8 mouse cellular contexts compared by ENCODE assay signal in genomic region chr4:129377601-129378390, GRCm38 (mm10). TPM values are rescaled to one million over a fixed set of nuclear protein-coding genes. Genes with fewer than 3 reads are reported as not detected.
DNase-seq lines count a peak whose midpoint lies in the region; ATAC-seq and TF ChIP-seq lines count a peak whose summit lies in the region.

Gene Zbtb8a (minus strand): TSS chr4:129378116.

- peak within 1 kb of the TSS; percentile 88 for H3K4me3 ChIP-seq in E14TG2a.4 (replicated peaks; ENCODE audit: low read length)
- H3K4me3 ChIP-seq in bone marrow, adult 2 months (replicated peaks; ENCODE audit: control insufficient read depth, low read depth, low read length): peak within 1 kb of the TSS; percentile 93
- H3K4me3 ChIP-seq in embryonic facial prominence, embryonic 15.5 days (replicated peaks): peak within 1 kb of the TSS; percentile 78
- peak within 1 kb of the TSS; percentile 61 to 79 for H3K4me3 ChIP-seq in heart, embryonic 14.5 days (ENCODE audit: control insufficient read depth in 1 of 2, insufficient read depth in 1 of 2, low read depth in 1 of 2, low read length in 2 of 2)
- H3K4me3 ChIP-seq in liver, embryonic 15.5 days (replicated peaks): peak within 1 kb of the TSS; percentile 77

- DNase-seq in kidney, postnatal 14 days: peak; percentile 64
- peak; percentile 76 for DNase-seq in neural tube, embryonic 10.5 days (ENCODE audit: extremely low spot score, low spot score)
- DNase-seq in thymus, postnatal 14 days: peak; percentile 59

- 0 out of 2 replicates have a peak, but pooled peaks have one; percentile 25 for TF ChIP-seq POLR2A in bone marrow, adult 2 months (IDR thresholded peaks at IDR 0.05; ENCODE audit: borderline replicate concordance, control insufficient read depth, low read depth, low read length)

- peak within 1 kb of the TSS; percentile 59 for H3K4me2 ChIP-seq in embryonic facial prominence, embryonic 15.5 days (replicated peaks)
- H3K4me2 ChIP-seq in heart, embryonic 14.5 days (ENCODE audit: low read length): peak within 1 kb of the TSS; percentile 72
- peak within 1 kb of the TSS; percentile 98 for H3K4me2 ChIP-seq in liver, embryonic 15.5 days

- H3K4me1 ChIP-seq in E14TG2a.4 (replicated peaks; ENCODE audit: low read depth, low read length): peaks cover 53% of the 10 kb centered on the region
- peaks cover 3% of the 10 kb centered on the region for H3K4me1 ChIP-seq in bone marrow, adult 2 months (ENCODE audit: control insufficient read depth, insufficient read depth, low read length)
- 0 out of 2 replicates have a peak, but pooled peaks cover 8% of the 10 kb centered on the region for H3K4me1 ChIP-seq in embryonic facial prominence, embryonic 15.5 days
- H3K4me1 ChIP-seq in heart, embryonic 14.5 days (ENCODE audit: control insufficient read depth in 2 of 2, insufficient read depth in 2 of 2, low read length in 2 of 2): 0 out of 4 replicates have a peak, but pooled peaks cover 0 to 3% of the 10 kb centered on the region in 2 experiments
- H3K4me1 ChIP-seq in liver, embryonic 15.5 days (replicated peaks): peaks cover 51% of the 10 kb centered on the region

- no peaks in the 10 kb centered on the region for H3K27me3 ChIP-seq in E14TG2a.4 (ENCODE audit: insufficient read depth, low read length)
- 0 out of 2 replicates have a peak, but pooled peaks cover 3% of the 10 kb centered on the region for H3K27me3 ChIP-seq in embryonic facial prominence, embryonic 15.5 days
- H3K27me3 ChIP-seq in heart, embryonic 14.5 days (ENCODE audit: control insufficient read depth, insufficient read depth, low read length): no peaks in the 10 kb centered on the region
- peaks cover 27% of the 10 kb centered on the region for H3K27me3 ChIP-seq in liver, embryonic 15.5 days

- no peaks in the 10 kb centered on the region for H3K9me3 ChIP-seq in E14TG2a.4 (ENCODE audit: low read length)
- H3K9me3 ChIP-seq in embryonic facial prominence, embryonic 15.5 days (replicated peaks): no peaks in the 10 kb centered on the region
- H3K9me3 ChIP-seq in heart, embryonic 14.5 days (ENCODE audit: control insufficient read depth, low read length): no peaks in the 10 kb centered on the region
- no peaks in the 10 kb centered on the region for H3K9me3 ChIP-seq in liver, embryonic 15.5 days (replicated peaks)

- ATAC-seq in embryonic facial prominence, embryonic 15.5 days (ENCODE audit: insufficient number of reproducible peaks, low FRiP score, low TSS enrichment, low read depth): peak; percentile 70; the same call in 1 of the 2 replicates
- ATAC-seq in heart, embryonic 14.5 days (ENCODE audit: insufficient number of reproducible peaks, insufficient read depth, low FRiP score, low read depth): peak; percentile 70
- ATAC-seq in liver, embryonic 15.5 days (ENCODE audit: insufficient read depth): peak; percentile 68

- peak within 1 kb of the TSS; percentile 58 for H3K27ac ChIP-seq in bone marrow, adult 2 months (ENCODE audit: control insufficient read depth, insufficient read depth, low read depth, low read length, poor library complexity)
- H3K27ac ChIP-seq in embryonic facial prominence, embryonic 15.5 days (replicated peaks): peak within 1 kb of the TSS; percentile 89
- H3K27ac ChIP-seq in heart, embryonic 14.5 days (replicated peaks in 1 of 2; ENCODE audit: control insufficient read depth in 1 of 2, insufficient read depth in 1 of 2, low read depth in 2 of 2, low read length in 2 of 2): peak within 1 kb of the TSS; percentile 21 to 71
- H3K27ac ChIP-seq in liver, embryonic 15.5 days (replicated peaks): peak within 1 kb of the TSS; percentile 76

- peaks cover 4% of the 10 kb centered on the region; the same call in 1 of the 2 replicates for H3K36me3 ChIP-seq in E14TG2a.4 (ENCODE audit: insufficient read depth, low read length)
- H3K36me3 ChIP-seq in embryonic facial prominence, embryonic 15.5 days: no peaks in the 10 kb centered on the region
- no peaks in the 10 kb centered on the region for H3K36me3 ChIP-seq in heart, embryonic 14.5 days (ENCODE audit: control insufficient read depth, insufficient read depth, low read length)
- no peaks in the 10 kb centered on the region for H3K36me3 ChIP-seq in liver, embryonic 15.5 days (replicated peaks)

- H3K9ac ChIP-seq in embryonic facial prominence, embryonic 15.5 days: peak within 1 kb of the TSS; percentile 78
- peak within 1 kb of the TSS; percentile 87 for H3K9ac ChIP-seq in heart, embryonic 14.5 days (ENCODE audit: low read length)
- H3K9ac ChIP-seq in liver, embryonic 15.5 days: peak within 1 kb of the TSS; percentile 81

- no peak for TF ChIP-seq CTCF in E14TG2a.4 (conservative IDR thresholded peaks at IDR 0.05; ENCODE audit: low read length)
- TF ChIP-seq CTCF in bone marrow, adult 2 months (IDR thresholded peaks at IDR 0.05; ENCODE audit: control insufficient read depth, insufficient read depth, low read length): no peak

- WGBS in bone marrow, adult 2 months: 2% methylated on average over 63 of the region's 65 CpGs
- WGBS in embryonic facial prominence, embryonic 15.5 days: 1% methylated on average over 65 of the region's 65 CpGs
- 1% methylated on average over 60 of the region's 65 CpGs for WGBS in heart, embryonic 14.5 days
- WGBS in liver, embryonic 15.5 days (ENCODE audit: insufficient replicate concordance): 2% methylated on average over 65 of the region's 65 CpGs

RNA-seq across cellular contexts. Expression of gene Zbtb8a, which starts in this region (rescaled TPM):
- 1.3 and 4.9 TPM in 2 replicates for polyA plus RNA-seq in bone marrow, adult 2 months (2011; ENCODE audit: insufficient read depth, insufficient read length, low replicate concordance, missing spikeins)
- 12.8 and 14.1 TPM in 2 replicates for polyA plus RNA-seq in embryonic facial prominence, embryonic 15.5 days (2015; fragmentation: Nextera tagmentation; extraction: Ambion mirVana)
- 9.0 TPM in 2 replicates for polyA plus RNA-seq in heart, embryonic 14.5 days (2014; fragmentation: Nextera tagmentation; extraction: Ambion mirVana)
- 2.3 TPM in 2 replicates for polyA plus RNA-seq in liver, embryonic 15.5 days (2015; fragmentation: Nextera tagmentation; extraction: Ambion mirVana)

Comparison
In these comparisons a context has a peak if more than half of its experiments do, and no peak if none do; other contexts are left out.
1. Peak in every context shown above with its lines: DNase-seq, ATAC-seq, H3K4me3 ChIP-seq and H3K27ac ChIP-seq.